Mouse (Mus musculus) C2C12 (cell line): ENCODE data around the gene Litaf.

Experiments used
- CEBPB ChIP-seq: IDR thresholded peaks from one replicate; pipeline ENCODE4 v1.6.1; 2011; ENCODE audit warnings: low read depth, mild to moderate bottlenecking, control low read depth, moderate library complexity
- CTCF ChIP-seq: IDR thresholded peaks from one replicate; pipeline ENCODE4 v1.5.1; 2011; ENCODE audit not compliant: control insufficient read depth, insufficient read depth, insufficient read length
- FOSL1 ChIP-seq: IDR thresholded peaks from one replicate; pipeline ENCODE4 v1.8.0; 2011; ENCODE audit warnings: mild to moderate bottlenecking, low read length; ENCODE audit not compliant: poor library complexity, insufficient read depth, severe bottlenecking
- MAX ChIP-seq: IDR thresholded peaks from one replicate; pipeline ENCODE4 v1.6.1; 2011; ENCODE audit warnings: mild to moderate bottlenecking, control low read depth
- MYOD1 ChIP-seq: IDR thresholded peaks from one replicate; pipeline ENCODE4 v1.6.1; 2011; ENCODE audit warnings: low read depth; ENCODE audit not compliant: control insufficient read depth, insufficient read length
- MYOG ChIP-seq: IDR thresholded peaks from one replicate; pipeline ENCODE4 v1.6.1; 2011; ENCODE audit not compliant: control insufficient read depth, insufficient read length; ENCODE audit errors: extremely low read depth
- USF1 ChIP-seq: IDR thresholded peaks from one replicate; pipeline ENCODE4 v1.6.1; 2011; ENCODE audit warnings: low read depth, mild to moderate bottlenecking, control low read depth, moderate library complexity

DNA sequence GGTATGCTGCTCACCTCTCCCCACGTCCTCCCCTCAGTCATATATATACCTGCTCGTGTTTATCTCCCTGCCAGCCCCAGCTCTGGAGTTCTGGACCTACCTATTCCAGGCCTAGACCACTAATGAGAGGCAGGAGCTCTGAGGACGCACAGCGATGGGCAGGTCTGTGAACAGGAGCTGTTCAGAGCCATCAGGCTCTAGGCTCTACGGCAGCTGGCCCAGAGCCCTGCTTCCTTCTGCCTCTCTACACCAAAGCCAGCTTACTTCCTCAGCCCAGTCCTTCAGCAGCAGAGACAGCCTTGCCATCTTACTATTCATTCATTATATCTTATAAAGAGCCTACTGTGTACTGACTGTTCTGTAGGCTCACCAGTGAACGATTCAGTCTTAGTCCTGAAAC, 1.2 kb downstream of the Litaf start:
- TF ChIP-seq CTCF = no peak
- no peak for TF ChIP-seq USF1
- TF ChIP-seq MAX = no peak
- no peak for TF ChIP-seq MYOG
- no peak for TF ChIP-seq MYOD1
- no peak for TF ChIP-seq CEBPB
- no peak for TF ChIP-seq FOSL1
